Mouse (Mus musculus) megakaryocyte, embryonic 14.5 days (primary cell): ENCODE measurements around the gene Wnt11.

Source experiments
- FLI1 ChIP-seq: IDR thresholded peaks from 2 replicates; pipeline ENCODE4 v1.6.1; 2012; ENCODE audit warnings: low read length, inconsistent platforms, mixed read lengths
- GATA1 ChIP-seq: IDR thresholded peaks from 3 replicates; pipeline ENCODE4 v1.6.1; 2012; ENCODE audit warnings: mixed read lengths, low read length, inconsistent platforms, borderline replicate concordance

GRCm38 (mm10) chr7:98848899-98849640 lies 14.2 kb downstream of the Wnt11 start:
- no peak for TF ChIP-seq GATA1
- TF ChIP-seq FLI1: no peak
